Mouse (Mus musculus) kidney, adult 2 months (tissue): ENCODE results near the gene Mink1.

Experiments used
- CTCF ChIP-seq: fragments of 200-500 bp; conservative IDR thresholded peaks from 2 replicates; pipeline ENCODE4 v1.5.1; 2011; ENCODE audit warnings: low read depth, mild to moderate bottlenecking, control low read depth, low read length, moderate library complexity, mixed read lengths; ENCODE audit not compliant: insufficient read depth, insufficient read length
- POLR2A ChIP-seq: fragments of 200-500 bp; IDR thresholded peaks from one replicate; pipeline ENCODE4 v1.6.1; 2011; ENCODE audit warnings: low read depth, low read length, control low read depth

GRCm38 (mm10) chr11:70591733-70592132, 29.1 kb downstream of the Mink1 start:
- TF ChIP-seq CTCF (no peak), POLR2A (no peak)
